Mouse (Mus musculus) testis, adult 2 months (tissue): Measurements from ENCODE around the gene Zap70.

Source experiments
- CTCF ChIP-seq: fragments of 200-500 bp; IDR thresholded peaks from 2 replicates; pipeline ENCODE4 v1.5.1; 2012; ENCODE audit warnings: low read depth, mild to moderate bottlenecking, inconsistent platforms, low read length, moderate library complexity; ENCODE audit not compliant: control insufficient read depth, insufficient read depth, insufficient replicate concordance
- POLR2A ChIP-seq: fragments of 200-500 bp; IDR thresholded peaks from 2 replicates; pipeline ENCODE4 v1.6.1; 2012; ENCODE audit warnings: low read depth, mild to moderate bottlenecking, inconsistent platforms, low read length, moderate library complexity; ENCODE audit not compliant: control insufficient read depth

DNA sequence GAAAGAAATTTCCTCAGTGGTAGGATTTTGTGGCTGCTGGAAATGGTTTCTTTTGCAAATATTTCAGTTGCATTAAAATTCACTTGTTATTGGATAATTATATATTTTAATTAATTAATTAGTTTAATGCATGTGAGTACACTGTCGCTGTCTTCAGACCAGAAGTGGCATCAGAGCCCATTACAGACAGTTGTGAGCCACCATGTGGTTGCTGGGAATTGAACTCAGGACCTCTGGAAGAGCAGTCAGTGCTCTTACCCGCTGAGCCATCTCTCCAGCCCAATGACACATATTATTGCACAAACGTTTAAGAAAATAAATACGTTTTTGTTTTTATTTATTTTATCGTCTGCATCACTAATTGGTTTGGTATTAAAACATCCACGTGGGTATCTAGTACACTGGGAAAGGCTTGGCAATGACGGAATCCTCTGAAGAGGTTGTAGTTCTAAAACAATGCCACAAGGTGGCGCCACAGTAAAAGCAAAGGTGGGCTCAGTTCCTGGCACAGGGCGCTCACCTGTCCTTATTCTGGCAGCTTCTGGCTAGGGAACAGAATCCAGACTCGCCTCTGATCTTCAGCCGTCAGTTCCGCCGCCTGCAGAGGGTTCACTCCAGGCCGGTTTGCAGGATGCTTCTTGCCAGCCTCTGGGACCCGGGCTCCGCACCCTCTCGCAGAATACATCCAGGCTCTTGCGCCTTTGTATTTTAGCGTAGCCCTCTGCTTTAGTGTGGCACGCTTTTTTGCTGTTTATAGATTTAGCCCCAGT is 23.0 kb downstream of the Zap70 start:
- TF ChIP-seq CTCF: peak; percentile 89
- no peak for TF ChIP-seq POLR2A
